Mouse (Mus musculus) stomach, postnatal 0 days (tissue): ENCODE measurements at regions not wholly inside any gene's neighbourhood (a gene's known extent, or its start where the extent isn't known, plus 50 kb on each side); places are given as distances from the start of the nearest gene placed in this dataset.

Source experiments
- ATAC-seq: fragments of 200-750 bp; cut with Nextera tagmentation; 2 replicates; pipeline ENCODE4 v1.8.0; 2017; ENCODE audit not compliant: low FRiP score, low TSS enrichment
- DNase-seq: peaks from one replicate; pipeline ENCODE4 v3.0.0-alpha.2; 2016; ENCODE audit warnings: low spot score
- H3K27ac ChIP-seq: fragments of 300-500 bp; sonication (generic); replicated peaks from 2 replicates; pipeline ENCODE4 v1.5.1; 2014; ENCODE audit warnings: mild to moderate bottlenecking, control low read depth
- H3K27me3 ChIP-seq: fragments of 300-500 bp; sonication (generic); 2 replicates; pipeline ENCODE4 v1.6.1; 2014; ENCODE audit warnings: low read length; ENCODE audit not compliant: control insufficient read depth, insufficient read depth
- H3K36me3 ChIP-seq: fragments of 300-500 bp; sonication (generic); 2 replicates; pipeline ENCODE4 v1.6.1; 2014; ENCODE audit warnings: low read length, mixed read lengths; ENCODE audit not compliant: control insufficient read depth, insufficient read depth
- H3K4me1 ChIP-seq: fragments of 300-500 bp; sonication (generic); replicated peaks from 2 replicates; pipeline ENCODE4 v1.6.1; 2014; ENCODE audit warnings: antibody characterized with exemption; ENCODE audit not compliant: control insufficient read depth, insufficient read depth
- H3K4me2 ChIP-seq: fragments of 300-500 bp; sonication (generic); replicated peaks from 2 replicates; pipeline ENCODE4 v1.6.1; 2014; ENCODE audit warnings: low read depth, mild to moderate bottlenecking, control low read depth, moderate library complexity
- H3K4me3 ChIP-seq: fragments of 300-500 bp; sonication (generic); 2 replicates; pipeline ENCODE4 v1.5.1; 2014; ENCODE audit warnings: low read depth, low read length, control low read depth
- H3K9ac ChIP-seq: fragments of 300-500 bp; sonication (generic); 2 replicates; pipeline ENCODE4 v1.6.1; 2014; ENCODE audit warnings: mild to moderate bottlenecking, low read length, control low read depth, mixed read lengths
- H3K9me3 ChIP-seq: fragments of 300-500 bp; sonication (generic); 2 replicates; pipeline ENCODE4 v1.6.1; 2016; ENCODE audit warnings: low read length; ENCODE audit not compliant: control insufficient read depth
- CTCF ChIP-seq: IDR thresholded peaks from 2 replicates; pipeline ENCODE4 v1.5.1; 2016; ENCODE audit warnings: antibody characterized with exemption, low read depth, mild to moderate bottlenecking, moderate library complexity
- EP300 ChIP-seq: optimal IDR thresholded peaks from 2 replicates; pipeline ENCODE3; 2016; ENCODE audit warnings: antibody characterized with exemption
- WGBS: fragments of 180-500 bp; shearing (Covaris S2); extraction: QIAGEN DNeasy Blood & Tissue Kit; methylation state at CpG from one replicate; pipeline ENCODE4 v1.1.7; 2014; 5-methylcytosine and 5-hydroxymethylcytosine counted together

- ATAC-seq = no peak
Observed at GRCm38 (mm10) chr5:101558279-101558987, 106.4 kb downstream of the Nkx6-1 start.

DNA sequence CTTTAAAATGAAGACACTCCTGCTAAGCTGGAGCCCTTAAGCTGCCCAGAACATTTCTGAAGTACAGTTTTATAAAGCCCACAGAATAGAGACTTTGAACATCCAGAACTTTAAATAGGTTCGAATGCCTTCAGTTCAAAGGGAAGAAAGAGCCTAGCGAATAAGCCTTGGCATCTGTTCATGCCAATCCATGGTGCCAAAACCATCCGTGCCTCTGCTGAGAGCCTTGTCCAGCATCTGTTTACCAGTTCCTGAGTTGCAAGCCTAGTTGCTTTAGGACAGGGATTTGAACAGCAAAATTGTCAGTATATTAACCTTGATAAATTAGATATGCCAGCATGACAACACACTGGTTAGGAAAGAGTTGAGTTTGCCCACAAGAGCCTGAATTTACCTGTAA is 107.6 kb downstream of the Nkx6-1 start:
- no peak for TF ChIP-seq CTCF
- TF ChIP-seq EP300 = no peak
- no peaks in the 10 kb centered on the region for H3K4me1 ChIP-seq
- H3K4me2 ChIP-seq = no peak overlapping the region
- H3K9me3 ChIP-seq = no peaks in the 10 kb centered on the region
- no peak overlapping the region for H3K9ac ChIP-seq
- H3K27ac ChIP-seq = no peak overlapping the region
- no peaks in the 10 kb centered on the region for H3K36me3 ChIP-seq
- DNase-seq (no peak), ATAC-seq (no peak)
- 67% methylated on average over 3 of the region's 3 CpGs for WGBS
- H3K4me3 ChIP-seq = no peak overlapping the region
- H3K27me3 ChIP-seq = no peaks in the 10 kb centered on the region

More at GRCm38 (mm10) chr5:101558279-101558987, 106.4 kb downstream of the Nkx6-1 start:
- no peaks in the 10 kb centered on the region for H3K36me3 ChIP-seq
- WGBS = 34% methylated on average over 13 of the region's 13 CpGs
- H3K4me1 ChIP-seq = no peaks in the 10 kb centered on the region
- no peak overlapping the region for H3K9ac ChIP-seq
- no peaks in the 10 kb centered on the region for H3K27me3 ChIP-seq
- no peak overlapping the region for H3K4me2 ChIP-seq
- no peak overlapping the region for H3K4me3 ChIP-seq
- DNase-seq = peak; percentile 22
- no peaks in the 10 kb centered on the region for H3K9me3 ChIP-seq
- H3K27ac ChIP-seq = no peak overlapping the region
- TF ChIP-seq EP300 (no peak), CTCF (no peak)

GRCm38 (mm10) chr5:101543326-101543725 is 121.5 kb downstream of the Nkx6-1 start:
- Histone ChIP-seq H3K4me3 (no peak overlapping the region), H3K4me2 (no peak overlapping the region), H3K9ac (no peak overlapping the region), H3K27me3 (no peaks in the 10 kb centered on the region), H3K4me1 (no peaks in the 10 kb centered on the region), H3K27ac (no peak overlapping the region), H3K36me3 (no peaks in the 10 kb centered on the region), H3K9me3 (no peaks in the 10 kb centered on the region)
- DNase-seq (no peak), ATAC-seq (no peak)
- WGBS = 36% methylated on average over 13 of the region's 13 CpGs
- TF ChIP-seq CTCF = no peak
- no peak for TF ChIP-seq EP300

DNA sequence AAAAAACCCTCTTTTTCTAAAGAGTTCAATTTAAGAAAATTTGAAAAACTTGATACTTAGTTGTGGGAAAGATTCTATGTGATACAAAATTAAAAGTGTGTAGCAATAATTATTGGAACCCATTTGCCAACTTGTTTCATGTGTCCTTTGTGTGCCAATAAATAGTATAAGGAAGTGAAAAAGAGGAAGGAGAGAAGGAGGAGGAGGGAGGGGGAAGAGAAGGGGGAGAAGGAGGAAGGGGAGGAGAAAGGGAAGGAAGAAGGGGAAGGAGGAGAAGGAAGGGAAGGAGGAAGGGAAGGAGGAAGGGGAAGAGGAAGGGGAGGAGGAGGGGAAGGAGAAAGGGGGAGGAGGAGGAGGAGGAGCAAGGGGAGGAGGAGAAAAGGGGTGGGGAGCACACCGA is 125.0 kb downstream of the Nkx6-1 start:
- TF ChIP-seq EP300 (no peak), CTCF (no peak)
- no peak for DNase-seq
- Histone ChIP-seq H3K9ac (no peak overlapping the region), H3K27me3 (no peaks in the 10 kb centered on the region), H3K4me2 (no peak overlapping the region), H3K4me1 (no peaks in the 10 kb centered on the region), H3K27ac (no peak overlapping the region), H3K4me3 (no peak overlapping the region), H3K9me3 (no peaks in the 10 kb centered on the region), H3K36me3 (no peaks in the 10 kb centered on the region)
- 53% methylated on average over 1 of the region's 1 CpGs for WGBS
- ATAC-seq = no peak

DNA sequence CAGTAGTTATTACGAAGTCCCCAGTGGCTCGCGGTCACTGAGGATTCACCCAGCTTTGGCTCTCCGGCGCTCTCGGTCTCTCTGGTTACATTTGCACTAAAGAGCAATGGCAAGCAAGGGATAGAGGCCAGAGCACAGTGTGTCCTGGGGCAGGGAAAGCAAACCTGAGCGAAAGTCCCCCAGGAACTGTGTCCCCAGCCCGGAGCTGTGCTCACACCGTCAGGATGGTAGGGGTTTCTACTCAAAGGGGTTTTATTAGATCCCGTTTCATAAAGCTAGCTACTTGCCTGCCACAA is 125.6 kb downstream of the Nkx6-1 start:
- Histone ChIP-seq H3K9ac (no peak overlapping the region), H3K4me2 (no peak overlapping the region), H3K4me1 (no peaks in the 10 kb centered on the region), H3K27ac (no peak overlapping the region), H3K9me3 (no peaks in the 10 kb centered on the region), H3K27me3 (no peaks in the 10 kb centered on the region), H3K36me3 (no peaks in the 10 kb centered on the region), H3K4me3 (no peak overlapping the region)
- TF ChIP-seq EP300 = no peak
- TF ChIP-seq CTCF = no peak
- WGBS = 36% methylated on average over 10 of the region's 10 CpGs
- ATAC-seq = no peak
- DNase-seq = no peak

- no peaks in the 10 kb centered on the region for H3K4me1 ChIP-seq
- H3K36me3 ChIP-seq = no peaks in the 10 kb centered on the region
- H3K4me2 ChIP-seq = peak overlapping the region; percentile 11; the same call in 1 of the 2 replicates
- H3K4me3 ChIP-seq = no peak overlapping the region
- no peak overlapping the region for H3K9ac ChIP-seq
- WGBS = 16% methylated on average over 24 of the region's 24 CpGs
- no peaks in the 10 kb centered on the region for H3K27me3 ChIP-seq
- ATAC-seq (no peak), DNase-seq (no peak)
- TF ChIP-seq EP300 (no peak), CTCF (no peak)
- no peaks in the 10 kb centered on the region for H3K9me3 ChIP-seq
- no peak overlapping the region for H3K27ac ChIP-seq
Observed at GRCm38 (mm10) chr5:101538410-101539253, 126.2 kb downstream of the Nkx6-1 start.
